In genomic region chr5:128596813-128597212, GRCm38 (mm10) we compare ENCODE assay signal across 11 mouse cellular contexts. TPM values are rescaled to one million over a fixed set of nuclear protein-coding genes. Genes with fewer than 3 reads are reported as not detected.
DNase-seq lines count a peak whose midpoint lies in the region; ATAC-seq and TF ChIP-seq lines count a peak whose summit lies in the region.
"Had no signal": no experiment of that assay in that cellular context is flagged by ENCODE, and none has a peak within 500 bp of the region (broad histone marks: within the 10 kb centered on the region; RNA-seq: fewer than 3 reads in every experiment).

No protein-coding gene starts in this region.

- WGBS in heart, embryonic 16.5 days, result 3% methylated on average over 20 of the region's 20 CpGs
- under 1% methylated on average over 20 of the region's 20 CpGs for WGBS in forebrain, embryonic 16.5 days
- under 1% methylated on average over 20 of the region's 20 CpGs for WGBS in midbrain, embryonic 14.5 days

- no peak overlapping the region for H3K9ac ChIP-seq in heart, embryonic 16.5 days (ENCODE audit: low read length)
- peak overlapping the region; percentile 50 for H3K9ac ChIP-seq in forebrain, embryonic 16.5 days (replicated peaks; ENCODE audit: low read depth, low read length)
- H3K9ac ChIP-seq in midbrain, embryonic 14.5 days (replicated peaks; ENCODE audit: low read length), result peak overlapping the region; percentile 41; the same call in 1 of the 2 replicates
- H3K9ac ChIP-seq: liver, postnatal 0 days had no signal

- ATAC-seq in heart, embryonic 16.5 days (replicated peaks; ENCODE audit: extremely low read depth, insufficient read depth, low FRiP score), result no peak
- ATAC-seq in forebrain, embryonic 16.5 days, result peak; percentile 45; the same call in 1 of the 2 replicates
- peak; percentile 48; the same call in 1 of the 2 replicates for ATAC-seq in midbrain, embryonic 14.5 days (ENCODE audit: low FRiP score, low TSS enrichment)
- ATAC-seq: liver, postnatal 0 days had no signal

- no peak for DNase-seq in heart, adult 9 months (ENCODE audit: low spot score in 2 of 2)
- DNase-seq in midbrain, embryonic 14.5 days, result peak; percentile 85
- no peak for DNase-seq in gastrocnemius, postnatal 14 days
- DNase-seq in thymus, postnatal 0 days (ENCODE audit: low spot score), result no peak
- DNase-seq in layer of hippocampus, adult 8-10 months (ENCODE audit: low spot score in 2 of 2), result no peak
- DNase-seq: liver, postnatal 0 days had no signal

- peaks cover 16% of the 10 kb centered on the region for H3K4me1 ChIP-seq in heart, embryonic 16.5 days (ENCODE audit: control insufficient read depth, insufficient read depth, low read length)
- H3K4me1 ChIP-seq in cortical plate, adult 2 months (ENCODE audit: control insufficient read depth, insufficient read depth, low read length), result no peaks in the 10 kb centered on the region
- H3K4me1 ChIP-seq in forebrain, embryonic 16.5 days (replicated peaks; ENCODE audit: control insufficient read depth, insufficient read depth, low read length), result peaks cover 39% of the 10 kb centered on the region
- H3K4me1 ChIP-seq in midbrain, embryonic 14.5 days (ENCODE audit: control insufficient read depth, insufficient read depth, low read length), result peaks cover 28% of the 10 kb centered on the region

- peak overlapping the region; percentile 21 for H3K4me3 ChIP-seq in heart, embryonic 16.5 days (ENCODE audit: low read length)
- H3K4me3 ChIP-seq in cortical plate, adult 2 months (ENCODE audit: insufficient read depth, low read length), result peak overlapping the region; percentile 22
- H3K4me3 ChIP-seq in forebrain, embryonic 16.5 days (replicated peaks; ENCODE audit: low read length), result peak overlapping the region; percentile 39
- H3K4me3 ChIP-seq in midbrain, embryonic 14.5 days (replicated peaks; ENCODE audit: low read depth, low read length), result peak overlapping the region; percentile 31
- H3K4me3 ChIP-seq: erythroblast, embryonic 14.5 days had no signal

- TF ChIP-seq POLR2A in cortical plate, adult 2 months (IDR thresholded peaks at IDR 0.05; ENCODE audit: extremely low read depth, insufficient read depth, low read length), result no peak

- intact Hi-C loops in gastrocnemius, postnatal 14 days (cut with DNase I; ENCODE audit: low total_unique reads), result no loop called here

- peaks cover 66% of the 10 kb centered on the region for H3K27me3 ChIP-seq in heart, embryonic 16.5 days (ENCODE audit: control insufficient read depth, insufficient read depth, low read length)
- H3K27me3 ChIP-seq in forebrain, embryonic 16.5 days (replicated peaks; ENCODE audit: control insufficient read depth, insufficient read depth, low read length), result peaks cover 70% of the 10 kb centered on the region
- no peaks in the 10 kb centered on the region for H3K27me3 ChIP-seq in midbrain, embryonic 14.5 days (ENCODE audit: control insufficient read depth, insufficient read depth, low read length)

- peak overlapping the region; percentile 42 for H3K4me2 ChIP-seq in heart, embryonic 16.5 days (ENCODE audit: low read depth, low read length)
- H3K4me2 ChIP-seq in forebrain, embryonic 16.5 days (ENCODE audit: low read length), result peak overlapping the region; percentile 60
- peak overlapping the region; percentile 95 for H3K4me2 ChIP-seq in midbrain, embryonic 14.5 days (ENCODE audit: low read length)

- H3K36me3 ChIP-seq in heart, embryonic 16.5 days (ENCODE audit: control insufficient read depth, insufficient read depth), result no peaks in the 10 kb centered on the region
- H3K36me3 ChIP-seq in forebrain, embryonic 16.5 days (ENCODE audit: control insufficient read depth, insufficient read depth), result no peaks in the 10 kb centered on the region
- H3K36me3 ChIP-seq in midbrain, embryonic 14.5 days (ENCODE audit: control insufficient read depth, insufficient read depth, low read length), result no peaks in the 10 kb centered on the region
- H3K36me3 ChIP-seq: G1E had no signal

- no peaks in the 10 kb centered on the region for H3K9me3 ChIP-seq in heart, embryonic 16.5 days (replicated peaks; ENCODE audit: control insufficient read depth, low read length)
- no peaks in the 10 kb centered on the region for H3K9me3 ChIP-seq in forebrain, embryonic 16.5 days (ENCODE audit: control insufficient read depth, low read length)
- H3K9me3 ChIP-seq in midbrain, embryonic 14.5 days (ENCODE audit: control insufficient read depth, low read length), result no peaks in the 10 kb centered on the region

- TF ChIP-seq CTCF in cortical plate, adult 2 months (IDR thresholded peaks at IDR 0.05; ENCODE audit: extremely low read depth, insufficient read depth, low read length), result no peak

- no peak overlapping the region for H3K27ac ChIP-seq in heart, embryonic 16.5 days (ENCODE audit: low read length)
- H3K27ac ChIP-seq in cortical plate, adult 2 months (ENCODE audit: insufficient read depth, low read length), result no peak overlapping the region
- no peak overlapping the region for H3K27ac ChIP-seq in forebrain, embryonic 16.5 days (ENCODE audit: low read length)
- peak overlapping the region; percentile 74 for H3K27ac ChIP-seq in midbrain, embryonic 14.5 days (replicated peaks; ENCODE audit: low read depth, low read length)

RNA-seq across cellular contexts. Expression of gene Fzd10, which starts 3.8 kb away (rescaled TPM):
- polyA plus RNA-seq in heart, embryonic 16.5 days (2015; fragmentation: Nextera tagmentation; extraction: Ambion mirVana), result 0.22 and 0.25 TPM in 2 replicates
- polyA plus RNA-seq in cortical plate, adult 2 months (2012; rRNA removed), result 1.9 TPM in 2 replicates
- 0.38 and 0.52 TPM in 2 replicates for polyA plus RNA-seq in forebrain, embryonic 16.5 days (2015; fragmentation: Nextera tagmentation; extraction: Ambion mirVana)
- polyA plus RNA-seq in midbrain, embryonic 14.5 days (2014; fragmentation: Nextera tagmentation; extraction: Ambion mirVana), result 10.1 and 11.6 TPM in 2 replicates
- total RNA-seq in gastrocnemius, postnatal 14 days (2021), result 1 to 10 TPM; 3.7 to 8.9 TPM
- 3.1 TPM in 2 replicates for polyA plus RNA-seq in thymus, postnatal 0 days (2015; fragmentation: Nextera tagmentation; extraction: Ambion mirVana)
- under 1 TPM; 0.47 to 0.86 (median 0.67) TPM for total RNA-seq in layer of hippocampus, adult 8-10 months (2022)
- polyA plus RNA-seq: erythroblast, embryonic 14.5 days; G1E; liver, postnatal 0 days had no signal

Comparison
In these comparisons a context has a peak if more than half of its experiments do, and no peak if none do; other contexts are left out.
1. H3K4me2 ChIP-seq: peak in every context shown above with its lines; median percentile 95 in midbrain, embryonic 14.5 days; 60 in forebrain, embryonic 16.5 days; 42 in heart, embryonic 16.5 days.